Mouse (Mus musculus) liver, adult 2 months (tissue): ENCODE measurements around the gene Srpk3. TPM values are rescaled to one million over a fixed set of nuclear protein-coding genes. Genes with fewer than 3 reads are reported as not detected.
A peak's percentile ranks its signal among the peaks of the same experiment; 100 is the strongest.

Experiments
- DNase-seq: peaks from one replicate; pipeline ENCODE4 v3.0.0-alpha.2; 2011; ENCODE audit warnings: low read depth, low spot score; ENCODE audit errors: extremely low read depth
- H3K27ac ChIP-seq: fragments of 200-500 bp; replicated peaks from 2 replicates; pipeline ENCODE4 v1.5.1; 2012; ENCODE audit warnings: low read depth, mild to moderate bottlenecking, control low read depth, inconsistent platforms, low read length; ENCODE audit not compliant: insufficient read depth
- H3K27me3 ChIP-seq: fragments of 200-500 bp; 2 replicates; pipeline ENCODE4 v1.6.1; 2012; ENCODE audit warnings: mild to moderate bottlenecking, moderate library complexity, low read length, inconsistent platforms; ENCODE audit not compliant: control insufficient read depth, insufficient read depth
- H3K36me3 ChIP-seq: fragments of 200-500 bp; 2 replicates; pipeline ENCODE4 v1.6.1; 2012; ENCODE audit warnings: low read length, inconsistent platforms; ENCODE audit not compliant: control insufficient read depth, insufficient read depth
- H3K4me1 ChIP-seq: fragments of 200-500 bp; 2 replicates; pipeline ENCODE4 v1.6.1; 2011; ENCODE audit warnings: low read length; ENCODE audit not compliant: control insufficient read depth, insufficient read depth
- H3K4me3 ChIP-seq: fragments of 200-500 bp; 2 replicates; pipeline ENCODE4 v1.5.1; 2011; ENCODE audit warnings: low read depth, mild to moderate bottlenecking, control low read depth, low read length, moderate library complexity; ENCODE audit not compliant: insufficient read depth
- H3K79me2 ChIP-seq: fragments of 200-500 bp; 2 replicates; pipeline ENCODE4 v1.6.1; 2012; ENCODE audit warnings: inconsistent platforms, mild to moderate bottlenecking, low read length, moderate library complexity; ENCODE audit not compliant: control insufficient read depth, insufficient read depth
- H3K9ac ChIP-seq: fragments of 200-500 bp; 2 replicates; pipeline ENCODE4 v1.6.1; 2012; ENCODE audit warnings: low read depth, mild to moderate bottlenecking, control low read depth, inconsistent platforms, low read length
- CTCF ChIP-seq: fragments of 200-500 bp; IDR thresholded peaks from 2 replicates; pipeline ENCODE4 v1.5.1; 2011; ENCODE audit warnings: low read depth, low read length, control low read depth
- POLR2A ChIP-seq: fragments of 200-500 bp; IDR thresholded peaks from 2 replicates; pipeline ENCODE4 v1.6.1; 2011; ENCODE audit warnings: low read length, control low read depth; ENCODE audit not compliant: insufficient read depth; ENCODE audit errors: extremely low read depth
- WGBS: fragments of 180-500 bp; shearing (Covaris S2); methylation state at CpG from one replicate; pipeline ENCODE4 v1.1.7; 2018; 5-methylcytosine and 5-hydroxymethylcytosine counted together
- polyA plus RNA-seq: library from polyadenylated mRNA; depleted of rRNA; stranded (reverse); fragments of >200 nt; gene quantifications from 2 replicates; pipeline ENCODE4 v1.2.3, GENCODE M21; 2012
- total RNA-seq: library from RNA; depleted of rRNA; stranded (reverse); fragments of >200 nt; gene quantifications from 2 replicates; pipeline ENCODE4 v1.2.3, GENCODE M21; 2014

Gene Srpk3
- total and polyA plus RNA-seq, 2 experiments = 0.72 TPM; not detected in 1

DNA sequence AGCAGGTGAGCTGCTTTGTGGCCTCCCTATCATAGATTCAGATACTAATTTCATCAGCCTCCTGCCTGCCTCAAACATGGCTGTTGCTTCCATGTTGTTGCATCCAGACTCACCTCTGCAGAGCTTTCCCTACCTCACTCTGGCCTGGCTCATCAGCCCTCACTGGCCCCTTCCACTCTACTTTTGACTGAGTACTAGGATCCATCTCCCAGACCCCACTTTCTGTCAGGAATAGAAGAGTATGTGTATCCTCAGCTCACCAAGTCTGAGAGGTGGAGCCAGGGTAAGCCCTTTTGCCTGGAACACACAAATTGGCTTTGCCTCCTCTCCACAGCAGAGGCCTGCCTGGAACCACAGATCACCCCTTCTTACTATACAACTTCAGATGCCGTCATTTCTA, 14.3 kb downstream of the Srpk3 start:
- no peak overlapping the region for H3K4me3 ChIP-seq
- no peak for TF ChIP-seq CTCF
- no peak for TF ChIP-seq POLR2A
- H3K27ac ChIP-seq = no peak overlapping the region
- H3K4me1 ChIP-seq = peaks cover 17% of the 10 kb centered on the region
- no peaks in the 10 kb centered on the region for H3K27me3 ChIP-seq
- no peak overlapping the region for H3K9ac ChIP-seq
- peaks cover 9% of the 10 kb centered on the region; the same call in 1 of the 2 replicates for H3K79me2 ChIP-seq
- peaks cover 13% of the 10 kb centered on the region; the same call in 1 of the 2 replicates for H3K36me3 ChIP-seq
- DNase-seq = no peak
- 89% methylated on average over 1 of the region's 1 CpGs for WGBS

DNA sequence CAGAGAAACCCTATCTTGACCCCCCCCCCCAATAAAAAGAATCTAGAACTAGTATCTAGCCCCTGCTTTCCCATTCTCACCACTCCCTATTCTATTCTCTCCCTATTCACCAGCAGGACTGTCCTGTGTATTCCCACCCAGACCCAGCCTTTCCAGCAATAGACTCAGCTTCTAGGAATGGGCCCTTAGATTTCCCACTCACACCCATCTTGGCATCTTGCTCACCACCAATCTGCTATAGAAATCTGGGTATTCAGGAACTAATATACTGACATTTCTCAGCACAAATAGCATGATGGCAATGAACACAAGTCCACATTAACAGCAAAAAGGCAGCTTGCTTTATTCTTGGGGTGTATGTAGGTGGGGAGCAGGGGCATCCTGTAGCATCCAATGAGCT, 18.8 kb downstream of the Srpk3 start:
- H3K36me3 ChIP-seq = peaks cover 13% of the 10 kb centered on the region; the same call in 1 of the 2 replicates
- TF ChIP-seq CTCF = no peak
- TF ChIP-seq POLR2A = no peak
- H3K79me2 ChIP-seq = no peaks in the 10 kb centered on the region
- no peak overlapping the region for H3K9ac ChIP-seq
- H3K4me3 ChIP-seq = no peak overlapping the region
- peaks cover 6% of the 10 kb centered on the region; the same call in 1 of the 2 replicates for H3K4me1 ChIP-seq
- H3K27me3 ChIP-seq = no peaks in the 10 kb centered on the region
- no peak for DNase-seq
- no peak overlapping the region for H3K27ac ChIP-seq

DNA sequence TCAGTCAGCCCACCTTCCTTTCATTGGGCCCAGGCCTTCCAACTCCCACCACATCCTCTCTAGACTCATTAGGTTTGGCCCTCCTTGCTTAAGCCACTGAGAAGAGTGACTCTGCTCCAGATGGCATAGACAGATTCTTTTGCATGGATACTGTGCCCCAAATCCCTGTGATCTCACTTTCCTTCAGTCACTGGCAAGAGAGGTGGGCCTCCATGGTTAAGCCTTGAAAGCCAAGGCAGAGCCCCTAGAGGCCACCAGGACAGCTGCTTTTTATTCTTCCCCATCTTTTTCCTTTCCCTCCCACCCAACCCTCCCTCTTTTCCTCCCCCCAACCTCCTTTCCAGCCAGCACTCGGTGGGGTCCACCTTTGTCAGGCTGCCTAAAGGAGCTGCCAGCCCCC, 19.3 kb downstream of the Srpk3 start:
- H3K4me3 ChIP-seq = no peak overlapping the region
- no peaks in the 10 kb centered on the region for H3K79me2 ChIP-seq
- H3K27me3 ChIP-seq = no peaks in the 10 kb centered on the region
- no peak overlapping the region for H3K9ac ChIP-seq
- H3K27ac ChIP-seq = no peak overlapping the region
- TF ChIP-seq POLR2A = no peak
- no peak for TF ChIP-seq CTCF
- 13% methylated on average over 1 of the region's 1 CpGs for WGBS
- H3K36me3 ChIP-seq = peaks cover 13% of the 10 kb centered on the region; the same call in 1 of the 2 replicates
- no peak for DNase-seq
- H3K4me1 ChIP-seq = peaks cover 2% of the 10 kb centered on the region; the same call in 1 of the 2 replicates

DNA sequence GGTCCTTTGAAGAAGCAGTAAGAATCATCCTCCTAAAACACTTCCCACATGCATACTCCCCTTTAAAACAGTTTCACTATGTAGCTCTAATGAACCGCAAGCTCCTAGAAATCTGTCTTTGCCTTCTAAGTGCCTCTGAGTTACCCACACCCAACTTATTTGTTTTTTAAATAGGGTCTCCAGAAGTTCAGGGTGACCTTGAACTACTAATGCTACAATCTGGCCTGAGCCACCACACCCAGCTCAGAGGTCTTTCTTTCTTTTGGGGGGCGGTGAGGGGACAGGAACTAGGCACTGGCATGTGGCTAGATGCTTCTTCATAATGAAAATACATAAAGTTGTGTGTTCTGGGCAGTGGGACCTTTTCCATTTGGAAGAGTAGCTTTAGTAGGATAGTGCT, 23.3 kb downstream of the Srpk3 start:
- DNase-seq = no peak

DNA sequence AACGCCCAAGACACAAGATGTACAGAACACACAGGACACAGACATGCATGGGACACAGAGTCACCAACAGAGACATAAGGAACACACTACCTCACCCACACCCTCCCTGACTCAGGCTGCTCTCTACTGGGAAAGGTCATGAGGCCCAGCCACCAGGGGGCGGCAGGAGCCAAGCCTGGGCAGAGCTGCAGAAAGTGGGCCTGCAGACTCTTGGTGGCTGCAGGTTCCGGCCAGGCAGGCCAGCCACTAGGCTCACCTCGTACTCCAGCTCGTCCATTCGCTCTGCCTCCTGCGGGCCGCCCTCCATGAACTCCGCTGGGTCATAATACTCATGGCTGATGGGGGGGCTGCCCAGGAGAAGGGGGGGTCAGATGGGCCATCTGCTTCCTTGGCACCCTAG, 24.3 kb downstream of the Srpk3 start:
- no peaks in the 10 kb centered on the region for H3K36me3 ChIP-seq
- no peaks in the 10 kb centered on the region for H3K27me3 ChIP-seq
- DNase-seq = peak; percentile 11
- no peak for TF ChIP-seq POLR2A
- peak; percentile 80 for TF ChIP-seq CTCF
- no peaks in the 10 kb centered on the region for H3K4me1 ChIP-seq
- no peak overlapping the region for H3K27ac ChIP-seq
- H3K79me2 ChIP-seq = no peaks in the 10 kb centered on the region
- H3K4me3 ChIP-seq = no peak overlapping the region
- H3K9ac ChIP-seq = no peak overlapping the region
- WGBS = 23% methylated on average over 8 of the region's 9 CpGs

More for the DNA sequence above, 23.3 kb downstream of the Srpk3 start:
- Histone ChIP-seq H3K27ac (no peak overlapping the region), H3K4me1 (no peaks in the 10 kb centered on the region), H3K36me3 (no peaks in the 10 kb centered on the region), H3K4me3 (no peak overlapping the region), H3K27me3 (no peaks in the 10 kb centered on the region), H3K9ac (no peak overlapping the region), H3K79me2 (no peaks in the 10 kb centered on the region)
- WGBS = 81% methylated on average over 2 of the region's 2 CpGs
- TF ChIP-seq POLR2A (no peak), CTCF (no peak)

DNA sequence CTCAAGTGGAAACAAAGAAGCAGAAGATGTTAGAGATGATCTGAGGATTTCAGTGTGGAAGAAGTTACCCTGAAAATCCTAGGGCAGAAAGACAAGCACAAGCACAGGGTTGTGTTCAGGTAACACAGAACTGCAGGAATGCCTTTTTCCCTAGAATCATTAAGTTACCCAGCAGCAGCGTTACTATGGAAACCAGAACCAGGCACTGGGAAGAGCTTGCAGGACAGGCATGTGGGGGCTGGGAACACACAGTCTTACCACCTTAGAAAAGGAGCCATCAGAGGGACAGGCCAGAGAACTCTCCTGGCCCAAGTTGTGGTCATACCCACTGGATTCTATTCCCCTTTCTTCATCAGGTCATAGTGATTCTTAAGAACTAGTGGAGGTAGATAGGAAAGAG, 31.6 kb downstream of the Srpk3 start:
- no peak for TF ChIP-seq POLR2A
- no peak for TF ChIP-seq CTCF
- Histone ChIP-seq H3K4me1 (no peaks in the 10 kb centered on the region), H3K79me2 (no peaks in the 10 kb centered on the region), H3K27me3 (no peaks in the 10 kb centered on the region), H3K4me3 (no peak overlapping the region), H3K27ac (no peak overlapping the region), H3K9ac (no peak overlapping the region), H3K36me3 (no peaks in the 10 kb centered on the region)
- no peak for DNase-seq
- 75% methylated on average over 1 of the region's 1 CpGs for WGBS
